Mouse (Mus musculus) hindbrain, embryonic 15.5 days (tissue): ENCODE results near the gene Fcrla. TPM values are rescaled to one million over a fixed set of nuclear protein-coding genes. Genes with fewer than 3 reads are reported as not detected.

Experiments
- ATAC-seq: fragments of 200-750 bp; cut with Nextera tagmentation; 2 replicates; pipeline ENCODE4 v1.8.0; 2017; ENCODE audit warnings: low read depth, moderate number of reproducible peaks, moderate TSS enrichment; ENCODE audit not compliant: low FRiP score
- H3K27ac ChIP-seq: fragments of 300-500 bp; sonication (generic); replicated peaks from 2 replicates; pipeline ENCODE4 v1.5.1; 2015; ENCODE audit warnings: mild to moderate bottlenecking, inconsistent platforms
- H3K27me3 ChIP-seq: fragments of 300-500 bp; sonication (generic); 2 replicates; pipeline ENCODE4 v1.6.1; 2015; ENCODE audit warnings: control low read depth, inconsistent platforms
- H3K36me3 ChIP-seq: fragments of 300-500 bp; sonication (generic); 2 replicates; pipeline ENCODE4 v1.6.1; 2015; ENCODE audit warnings: control low read depth, inconsistent platforms
- H3K4me1 ChIP-seq: fragments of 300-500 bp; sonication (generic); replicated peaks from 2 replicates; pipeline ENCODE4 v1.6.1; 2015; ENCODE audit warnings: control low read depth, inconsistent platforms
- H3K4me2 ChIP-seq: fragments of 300-500 bp; sonication (generic); 2 replicates; pipeline ENCODE4 v1.6.1; 2015; ENCODE audit warnings: moderate library complexity, mild to moderate bottlenecking, inconsistent platforms
- H3K4me3 ChIP-seq: fragments of 300-500 bp; sonication (generic); 2 replicates; pipeline ENCODE4 v1.5.1; 2015; ENCODE audit warnings: mild to moderate bottlenecking, inconsistent platforms
- H3K9ac ChIP-seq: fragments of 300-500 bp; sonication (generic); 2 replicates; pipeline ENCODE4 v1.6.1; 2015; ENCODE audit warnings: inconsistent platforms
- H3K9me3 ChIP-seq: fragments of 300-500 bp; sonication (generic); 2 replicates; pipeline ENCODE4 v1.6.1; 2016; ENCODE audit warnings: control low read depth, inconsistent platforms
- WGBS: fragments of 180-500 bp; shearing (Covaris S2); methylation state at CpG from one replicate; pipeline ENCODE4 v1.1.7; 2015; 5-methylcytosine and 5-hydroxymethylcytosine counted together
- polyA plus RNA-seq: library from polyadenylated mRNA; unstranded; fragments of >200 nt; fragmentation: Nextera tagmentation; extraction: Ambion mirVana; gene quantifications from 2 replicates; pipeline ENCODE4 v1.2.1, GENCODE M21; 2015

The Fcrla gene
- polyA plus RNA-seq, 1 experiment from 2014 or later: not detected

DNA sequence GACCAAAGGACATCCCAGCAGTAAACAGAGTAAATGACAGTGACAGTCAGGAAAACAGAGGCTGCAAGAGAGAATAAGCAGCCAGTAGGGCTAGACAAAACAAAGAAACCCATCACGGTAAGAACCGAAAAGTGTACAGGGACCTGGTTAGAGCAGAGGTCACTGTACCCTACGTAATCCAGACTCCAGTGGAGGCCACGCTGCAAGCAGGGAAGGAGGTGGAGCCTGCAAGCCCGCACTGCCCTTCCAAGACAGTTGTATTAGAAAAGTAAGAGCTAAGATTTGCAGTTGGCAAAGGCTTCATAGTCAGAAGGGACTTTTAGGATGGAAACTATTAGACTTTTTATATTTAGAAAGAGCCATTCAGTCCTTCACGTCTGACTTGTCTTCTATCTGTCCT, 442 bp downstream of the Fcrla start:
- no peaks in the 10 kb centered on the region for H3K9me3 ChIP-seq
- ATAC-seq: no peak
- no peaks in the 10 kb centered on the region for H3K4me1 ChIP-seq
- no peaks in the 10 kb centered on the region for H3K27me3 ChIP-seq
- no peak overlapping the region for H3K9ac ChIP-seq
- WGBS: 72% methylated on average over 6 of the region's 6 CpGs
- no peak overlapping the region for H3K27ac ChIP-seq
- H3K4me3 ChIP-seq: no peak overlapping the region
- H3K4me2 ChIP-seq: no peak overlapping the region
- no peaks in the 10 kb centered on the region for H3K36me3 ChIP-seq

- 84% methylated on average over 6 of the region's 6 CpGs for WGBS
- no peaks in the 10 kb centered on the region for H3K9me3 ChIP-seq
- H3K27ac ChIP-seq: no peak overlapping the region
- H3K27me3 ChIP-seq: no peaks in the 10 kb centered on the region
- H3K36me3 ChIP-seq: no peaks in the 10 kb centered on the region
- no peak overlapping the region for H3K4me3 ChIP-seq
- no peaks in the 10 kb centered on the region for H3K4me1 ChIP-seq
- no peak overlapping the region for H3K4me2 ChIP-seq
- H3K9ac ChIP-seq: no peak overlapping the region
- no peak for ATAC-seq
Measured at GRCm38 (mm10) chr1:170924485-170924884, 2.9 kb downstream of the Fcrla start.

DNA sequence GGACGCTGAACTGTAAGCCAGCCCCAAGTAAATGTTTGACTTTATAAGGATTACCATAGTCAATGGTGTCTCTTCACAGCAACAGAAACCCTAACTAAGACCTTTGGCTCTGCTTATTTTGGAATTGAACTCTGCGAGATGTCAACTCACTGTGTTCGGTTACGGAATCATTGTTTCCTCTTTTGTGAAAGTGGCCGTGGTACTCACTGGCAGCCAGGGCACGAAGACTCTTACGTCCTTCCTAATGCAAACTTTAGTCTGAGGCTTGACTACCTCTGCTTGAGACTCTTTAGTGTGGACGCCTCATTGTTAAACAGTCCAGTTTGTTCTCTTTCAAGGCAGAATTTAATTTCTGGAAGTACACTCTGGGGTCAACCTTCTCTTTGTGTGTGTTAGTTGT, 8.1 kb downstream of the Fcrla start:
- no peak overlapping the region for H3K27ac ChIP-seq

GRCm38 (mm10) chr1:170915657-170916056, 11.7 kb downstream of the Fcrla start:
- H3K27me3 ChIP-seq: no peaks in the 10 kb centered on the region
- H3K9ac ChIP-seq: no peak overlapping the region
- H3K4me2 ChIP-seq: no peak overlapping the region
- H3K4me1 ChIP-seq: no peaks in the 10 kb centered on the region
- no peak overlapping the region for H3K27ac ChIP-seq
- WGBS: 75% methylated on average over 5 of the region's 5 CpGs
- no peak for ATAC-seq
- H3K4me3 ChIP-seq: no peak overlapping the region
- no peaks in the 10 kb centered on the region for H3K9me3 ChIP-seq
- H3K36me3 ChIP-seq: no peaks in the 10 kb centered on the region

More for the DNA sequence above, 8.1 kb downstream of the Fcrla start:
- H3K9me3 ChIP-seq: no peaks in the 10 kb centered on the region
- H3K4me3 ChIP-seq: no peak overlapping the region
- no peaks in the 10 kb centered on the region for H3K27me3 ChIP-seq
- ATAC-seq: no peak
- H3K4me1 ChIP-seq: no peaks in the 10 kb centered on the region
- H3K36me3 ChIP-seq: no peaks in the 10 kb centered on the region
- 89% methylated on average over 8 of the region's 8 CpGs for WGBS
- H3K9ac ChIP-seq: no peak overlapping the region
- H3K4me2 ChIP-seq: no peak overlapping the region

- Histone ChIP-seq H3K4me3 (no peak within 1 kb of the TSS), H3K4me2 (no peak within 1 kb of the TSS), H3K27ac (no peak within 1 kb of the TSS), H3K36me3 (no peaks in the 10 kb centered on the region), H3K4me1 (peaks cover 7% of the 10 kb centered on the region), H3K9ac (no peak within 1 kb of the TSS), H3K9me3 (no peaks in the 10 kb centered on the region), H3K27me3 (peaks cover 14% of the 10 kb centered on the region)
- 73% methylated on average over 5 of the region's 5 CpGs for WGBS
- no peak for ATAC-seq
Measured at GRCm38 (mm10) chr1:170912891-170913615, 14.3 kb downstream of the Fcrla start, which contains the start of gene Fcrlb. TSS of gene Fcrlb (minus strand) at chr1:170912941.

GRCm38 (mm10) chr1:170911907-170912660, 15.3 kb downstream of the Fcrla start:
- Histone ChIP-seq H3K36me3 (no peaks in the 10 kb centered on the region), H3K9me3 (no peaks in the 10 kb centered on the region), H3K4me3 (no peak overlapping the region), H3K27ac (no peak overlapping the region), H3K27me3 (peaks cover 14% of the 10 kb centered on the region), H3K4me1 (peaks cover 15% of the 10 kb centered on the region), H3K9ac (no peak overlapping the region), H3K4me2 (no peak overlapping the region)
- WGBS: 81% methylated on average over 11 of the region's 11 CpGs
- no peak for ATAC-seq

- Histone ChIP-seq H3K36me3 (no peaks in the 10 kb centered on the region), H3K9me3 (no peaks in the 10 kb centered on the region), H3K27ac (no peak overlapping the region), H3K4me2 (peak overlapping the region; percentile 90), H3K9ac (peak overlapping the region; percentile 59), H3K27me3 (peaks cover 23% of the 10 kb centered on the region), H3K4me3 (peak overlapping the region; percentile 52), H3K4me1 (peaks cover 17% of the 10 kb centered on the region)
- 3% methylated on average over 21 of the region's 21 CpGs for WGBS
- ATAC-seq: peak; percentile 80
Measured at GRCm38 (mm10) chr1:170908341-170908740, 19.0 kb downstream of the Fcrla start.

DNA sequence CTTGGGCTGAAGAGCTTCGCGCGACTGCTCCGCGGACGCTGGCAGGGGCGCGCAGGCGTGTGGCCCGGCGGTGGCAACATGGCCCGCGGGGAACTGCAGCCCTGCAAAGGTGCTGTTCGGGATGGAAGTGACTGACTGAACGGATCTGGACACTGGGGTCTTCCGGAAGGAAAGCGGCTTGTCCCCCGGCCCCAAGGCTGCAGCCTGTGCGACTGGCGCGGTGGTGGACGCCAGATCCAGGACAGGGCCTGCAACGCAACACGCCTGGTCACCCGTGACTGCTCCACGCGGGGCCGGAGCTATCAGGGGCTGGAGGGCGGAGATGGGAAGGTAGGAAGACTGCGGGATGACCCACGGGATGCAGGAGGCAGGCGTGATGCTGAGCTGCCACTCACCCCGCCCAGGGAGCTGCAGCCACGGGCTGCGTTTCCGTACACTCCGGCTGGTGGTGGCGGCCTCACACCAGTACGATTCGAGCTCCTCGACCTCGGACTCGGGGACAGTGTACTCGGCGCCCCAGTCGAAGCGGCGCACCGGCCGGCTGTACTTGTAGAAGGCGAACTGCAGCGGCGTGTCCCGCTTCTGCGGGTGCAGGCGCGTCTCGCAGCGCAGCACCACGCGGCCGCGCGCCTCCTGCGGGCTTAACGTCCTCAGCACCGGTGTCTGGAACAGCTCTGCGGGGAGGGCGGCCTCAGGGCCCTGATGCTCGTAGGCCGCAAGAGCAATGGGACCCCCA, 19.8 kb downstream of the Fcrla start:
- H3K27me3 ChIP-seq: peaks cover 29% of the 10 kb centered on the region

GRCm38 (mm10) chr1:170907111-170907455, 20.3 kb downstream of the Fcrla start:
- ATAC-seq: peak; percentile 36; the same call in 1 of the 2 replicates
- Histone ChIP-seq H3K36me3 (no peaks in the 10 kb centered on the region), H3K9ac (peak overlapping the region; percentile 59), H3K4me1 (peaks cover 17% of the 10 kb centered on the region), H3K4me2 (peak overlapping the region; percentile 90), H3K27me3 (peaks cover 29% of the 10 kb centered on the region), H3K27ac (0 out of 2 replicates have a peak overlapping the region, but pooled peaks have one; percentile 15), H3K9me3 (no peaks in the 10 kb centered on the region), H3K4me3 (peak overlapping the region; percentile 52)
- WGBS: 18% methylated on average over 11 of the region's 11 CpGs

More for the DNA sequence above, 19.8 kb downstream of the Fcrla start:
- Histone ChIP-seq H3K4me1 (peaks cover 17% of the 10 kb centered on the region), H3K9ac (peak overlapping the region; percentile 59), H3K4me3 (peak overlapping the region; percentile 52), H3K36me3 (no peaks in the 10 kb centered on the region), H3K9me3 (no peaks in the 10 kb centered on the region), H3K4me2 (peak overlapping the region; percentile 90), H3K27ac (0 out of 2 replicates have a peak overlapping the region, but pooled peaks have one; percentile 9)
- under 1% methylated on average over 70 of the region's 71 CpGs for WGBS
- ATAC-seq: peak; percentile 83

GRCm38 (mm10) chr1:170903485-170903884, 23.9 kb downstream of the Fcrla start:
- ATAC-seq: no peak
- WGBS: 85% methylated on average over 5 of the region's 5 CpGs

DNA sequence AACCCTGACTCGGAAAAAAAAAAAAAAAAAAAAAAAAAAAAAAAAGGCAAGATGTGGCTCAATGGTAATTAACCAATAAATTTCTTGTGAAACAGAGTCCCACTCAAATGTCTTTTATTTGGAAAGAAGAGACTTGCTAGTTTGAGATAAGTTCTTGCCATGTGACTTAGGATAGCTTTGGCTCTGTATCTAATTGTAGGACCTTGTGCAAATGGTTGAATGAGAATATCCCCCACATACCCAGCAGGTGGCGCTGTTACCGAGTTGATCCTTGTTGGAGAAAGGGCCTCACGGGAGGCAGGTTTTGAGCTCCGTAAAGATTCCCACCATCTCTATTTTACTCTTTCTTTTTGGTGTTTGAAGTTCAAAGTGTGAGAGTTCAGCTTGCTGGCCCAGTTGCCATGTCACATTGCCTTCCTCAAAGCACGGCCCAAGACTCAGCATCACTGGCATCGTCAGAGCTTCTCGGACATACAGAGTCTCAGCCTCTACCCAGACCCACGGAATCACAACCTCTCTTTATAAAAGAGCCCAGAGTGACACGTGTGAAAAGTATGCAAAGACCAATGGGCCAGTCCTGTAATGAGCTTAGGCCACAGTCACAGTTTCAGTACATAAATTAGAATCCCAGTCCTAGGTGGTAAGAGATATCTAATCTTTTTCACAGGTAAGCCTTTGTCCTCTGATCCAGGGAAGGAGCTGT, 25.7 kb downstream of the Fcrla start:
- H3K4me3 ChIP-seq: 0 out of 2 replicates have a peak overlapping the region, but pooled peaks have one; percentile 4
- ATAC-seq: peak; percentile 64

More at GRCm38 (mm10) chr1:170903485-170903884, 23.9 kb downstream of the Fcrla start:
- Histone ChIP-seq H3K27ac (no peak overlapping the region), H3K4me3 (no peak overlapping the region), H3K27me3 (peaks cover 19% of the 10 kb centered on the region), H3K36me3 (no peaks in the 10 kb centered on the region), H3K9ac (no peak overlapping the region), H3K9me3 (no peaks in the 10 kb centered on the region), H3K4me1 (peaks cover 14% of the 10 kb centered on the region), H3K4me2 (no peak overlapping the region)

More for the DNA sequence above, 25.7 kb downstream of the Fcrla start:
- Histone ChIP-seq H3K9me3 (no peaks in the 10 kb centered on the region), H3K36me3 (no peaks in the 10 kb centered on the region), H3K9ac (no peak overlapping the region), H3K4me2 (peak overlapping the region; percentile 32), H3K27me3 (peaks cover 25% of the 10 kb centered on the region), H3K4me1 (no peaks in the 10 kb centered on the region), H3K27ac (no peak overlapping the region)
- WGBS: 30% methylated on average over 10 of the region's 10 CpGs
